Mouse (Mus musculus): ENCODE measurements around the gene Ugt1a7c.

DNA sequence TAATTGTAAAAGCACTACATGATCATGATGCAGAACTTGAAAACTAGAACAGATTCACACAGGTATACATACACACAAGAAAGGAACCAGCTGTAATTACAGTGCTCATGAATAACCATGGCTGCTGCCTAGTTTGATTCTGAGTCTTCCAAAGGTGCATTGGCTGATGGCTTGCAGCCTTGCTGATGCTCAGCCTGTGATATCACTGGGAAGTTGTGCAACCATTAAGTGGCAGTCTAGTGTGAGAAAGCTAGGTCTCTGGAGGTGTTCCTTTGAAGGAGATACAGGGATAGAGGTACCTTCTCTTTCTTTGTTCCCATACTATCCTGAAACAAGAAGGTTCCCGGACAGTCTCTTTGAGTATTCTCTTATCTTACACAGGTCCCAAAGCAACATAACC is 124.2 kb downstream of the Ugt1a7c start:
- TF ChIP-seq CTCF (IDR thresholded peaks at IDR 0.05; ENCODE audit: low read depth, low read length) = no peak
- TF ChIP-seq POLR2A (IDR thresholded peaks at IDR 0.05; ENCODE audit: borderline replicate concordance, low read depth, low read length) = no peak

Measured in bone marrow macrophage, adult 2 months (primary cell).